Mouse (Mus musculus): ENCODE measurements around the gene Zfc3h1. TPM values are rescaled to one million over a fixed set of nuclear protein-coding genes. Genes with fewer than 3 reads are reported as not detected.
A peak's percentile ranks its signal among the peaks of the same experiment; 100 is the strongest.

Zfc3h1 gene
- polyA plus RNA-seq, 1 experiment from 2014 or later: 5.0 TPM

DNA sequence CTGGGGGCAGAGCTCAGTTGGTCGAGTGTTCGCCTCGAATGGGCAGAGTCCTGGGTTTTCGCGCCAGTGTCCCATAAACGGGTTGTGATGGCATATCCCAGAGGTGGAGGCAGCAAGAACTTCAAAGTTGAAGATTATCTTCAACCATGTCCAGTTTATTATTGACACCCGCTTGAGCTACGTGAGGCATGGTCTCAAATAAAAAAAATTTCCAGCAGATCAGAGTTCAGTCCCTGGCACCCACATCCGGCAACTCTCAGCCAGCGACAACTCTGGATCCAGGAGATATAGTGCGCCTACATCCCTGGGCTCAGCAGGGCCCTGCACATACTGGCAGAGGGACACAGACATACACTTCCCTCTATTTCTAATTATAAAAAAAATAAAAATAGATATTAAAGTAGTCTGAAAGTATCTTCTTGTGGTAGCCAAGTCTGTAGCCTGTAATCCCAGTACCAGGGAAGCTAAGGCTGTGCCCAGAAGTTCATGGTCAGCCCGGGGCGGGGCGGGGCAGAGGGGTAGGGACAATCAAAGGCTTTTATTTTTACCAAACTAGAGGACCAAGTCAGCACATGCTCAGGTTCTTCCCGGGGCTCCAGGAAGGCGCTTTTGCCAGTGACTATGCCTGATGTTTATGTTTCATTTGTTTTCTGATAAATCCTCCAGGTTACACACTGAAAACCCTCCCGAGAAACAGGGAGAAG, 26.4 kb upstream of the Zfc3h1 start:
- Histone ChIP-seq H3K9me3 (ENCODE audit: low read length) (no peaks in the 10 kb centered on the region), H3K4me1 (ENCODE audit: insufficient read depth) (peaks cover 15% of the 10 kb centered on the region), H3K27ac (ENCODE audit: low read depth) (no peak overlapping the region), H3K9ac (replicated peaks) (no peak overlapping the region), H3K4me3 (ENCODE audit: low read depth, low read length) (no peak overlapping the region), H3K36me3 (replicated peaks; ENCODE audit: insufficient read depth, low read length) (no peaks in the 10 kb centered on the region; the same call in none of the 2 replicates), H3K4me2 (ENCODE audit: low read depth, low read length) (no peak overlapping the region), H3K27me3 (ENCODE audit: insufficient read depth, low read length) (no peaks in the 10 kb centered on the region)
- DNase-seq: no peak
- no peak for TF ChIP-seq CTCF (IDR thresholded peaks at IDR 0.05; ENCODE audit: low read depth)
- TF ChIP-seq EP300 (IDR thresholded peaks at IDR 0.05; ENCODE audit: low read depth): no peak
- no peak for ATAC-seq
- WGBS (ENCODE audit: insufficient replicate concordance): 88% methylated on average over 17 of the region's 17 CpGs

DNA sequence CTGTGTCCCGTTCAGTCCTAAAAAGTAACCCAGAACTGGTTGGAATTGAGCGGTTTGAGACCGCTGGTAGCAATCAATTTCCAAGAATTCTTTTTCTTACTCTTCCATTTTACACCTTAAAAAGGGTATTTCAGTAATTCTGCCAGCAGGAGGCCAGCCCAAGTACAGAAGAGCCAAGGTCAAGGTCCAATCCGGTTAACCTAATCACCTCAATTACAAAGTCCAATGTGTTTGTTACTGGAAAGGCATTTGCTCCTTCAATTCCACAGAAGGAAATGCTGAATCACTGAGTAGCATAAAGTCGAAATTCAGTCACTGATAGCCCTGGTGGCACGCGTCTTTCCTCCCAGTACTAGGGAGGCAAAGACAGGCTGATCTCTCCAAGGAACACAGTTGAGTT, 25.7 kb upstream of the Zfc3h1 start:
- Histone ChIP-seq H3K36me3 (replicated peaks; ENCODE audit: insufficient read depth, low read length) (no peaks in the 10 kb centered on the region; the same call in none of the 2 replicates), H3K9ac (replicated peaks) (no peak overlapping the region), H3K27me3 (ENCODE audit: insufficient read depth, low read length) (no peaks in the 10 kb centered on the region), H3K27ac (ENCODE audit: low read depth) (no peak overlapping the region), H3K4me3 (ENCODE audit: low read depth, low read length) (no peak overlapping the region), H3K4me2 (ENCODE audit: low read depth, low read length) (no peak overlapping the region), H3K4me1 (ENCODE audit: insufficient read depth) (peaks cover 16% of the 10 kb centered on the region), H3K9me3 (ENCODE audit: low read length) (no peaks in the 10 kb centered on the region)
- DNase-seq (no peak), ATAC-seq (no peak)
- WGBS (ENCODE audit: insufficient replicate concordance): 80% methylated on average over 7 of the region's 7 CpGs
- no peak for TF ChIP-seq EP300 (IDR thresholded peaks at IDR 0.05; ENCODE audit: low read depth)
- TF ChIP-seq CTCF (IDR thresholded peaks at IDR 0.05; ENCODE audit: low read depth): no peak; the same call in 1 of the 2 replicates

DNA sequence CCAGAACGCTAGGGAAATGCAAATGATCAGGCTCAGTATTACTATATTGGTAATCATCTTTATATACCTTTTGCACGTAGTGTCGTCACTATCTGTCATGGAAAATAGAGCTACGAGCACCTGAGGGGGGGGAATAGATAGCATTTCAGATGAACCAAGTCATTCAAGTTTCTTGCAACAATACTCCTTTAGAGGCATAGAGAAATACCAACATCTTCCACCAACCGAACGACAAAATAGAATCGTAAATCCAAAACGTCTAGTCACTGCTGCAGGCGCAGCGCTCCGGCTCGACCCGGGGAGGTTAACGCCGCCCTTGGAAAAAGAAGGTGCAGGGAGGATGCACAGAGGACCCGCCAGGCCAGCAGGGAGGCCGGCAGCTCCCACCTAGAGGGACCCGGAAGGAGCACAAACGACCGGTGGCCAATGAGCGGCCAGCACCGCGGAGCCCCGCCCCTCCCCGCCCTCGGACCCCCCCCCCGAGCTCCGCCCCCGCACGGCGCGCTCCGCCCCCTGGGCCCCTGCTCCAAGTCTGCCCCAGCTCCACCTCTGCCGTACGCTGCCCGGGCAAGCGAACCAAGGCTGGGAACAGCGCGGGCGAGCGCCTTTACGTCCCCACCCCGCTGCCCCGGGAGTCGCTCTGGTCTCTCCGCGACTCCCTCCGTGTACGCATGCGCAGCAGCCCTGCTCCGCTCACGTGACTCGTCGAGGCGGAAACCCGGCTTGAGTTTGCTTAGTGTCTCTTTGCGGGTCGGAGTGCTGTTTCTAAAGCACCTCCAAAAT, 22.7 kb upstream of the Zfc3h1 start, which contains the start of gene Tmem19:
Gene Tmem19 (minus strand): TSS at position 662 of the 783 bp plus-strand sequence.
- Histone ChIP-seq H3K9me3 (ENCODE audit: low read length) (no peaks in the 10 kb centered on the region), H3K27ac (ENCODE audit: low read depth) (peak within 1 kb of the TSS; percentile 92), H3K4me3 (ENCODE audit: low read depth, low read length) (peak within 1 kb of the TSS; percentile 60), H3K36me3 (replicated peaks; ENCODE audit: insufficient read depth, low read length) (no peaks in the 10 kb centered on the region; the same call in none of the 2 replicates), H3K4me1 (ENCODE audit: insufficient read depth) (peaks cover 16% of the 10 kb centered on the region), H3K9ac (replicated peaks) (peak within 1 kb of the TSS; percentile 76), H3K27me3 (ENCODE audit: insufficient read depth, low read length) (no peaks in the 10 kb centered on the region), H3K4me2 (ENCODE audit: low read depth, low read length) (peak within 1 kb of the TSS; percentile 84)
- under 1% methylated on average over 58 of the region's 58 CpGs for WGBS (ENCODE audit: insufficient replicate concordance)
- no peak for TF ChIP-seq EP300 (IDR thresholded peaks at IDR 0.05; ENCODE audit: low read depth)
- TF ChIP-seq CTCF (IDR thresholded peaks at IDR 0.05; ENCODE audit: low read depth): 0 out of 2 replicates have a peak, but pooled peaks have one; percentile 7
- DNase-seq (peak; percentile 98), ATAC-seq (peak; percentile 99)

DNA sequence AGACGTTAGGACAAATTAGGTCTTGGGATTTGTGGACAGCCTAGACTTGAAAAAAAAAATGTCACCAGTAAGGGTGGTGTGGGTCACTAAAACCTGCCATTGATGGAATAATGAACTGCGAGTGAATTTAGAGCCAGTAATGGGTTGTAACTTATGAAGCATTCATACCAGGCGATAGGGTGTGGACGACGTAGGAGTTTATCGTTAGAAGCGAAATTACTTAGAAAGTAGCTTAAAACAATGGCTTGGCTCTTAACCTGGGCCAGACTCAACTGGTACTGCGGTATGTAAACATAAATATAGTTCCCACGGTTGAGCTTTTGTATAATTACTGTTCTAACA, 22.2 kb upstream of the Zfc3h1 start:
- Histone ChIP-seq H3K4me2 (ENCODE audit: low read depth, low read length) (peak overlapping the region; percentile 84), H3K9me3 (ENCODE audit: low read length) (no peaks in the 10 kb centered on the region), H3K4me1 (ENCODE audit: insufficient read depth) (peaks cover 16% of the 10 kb centered on the region), H3K36me3 (replicated peaks; ENCODE audit: insufficient read depth, low read length) (no peaks in the 10 kb centered on the region; the same call in 1 of the 2 replicates), H3K27me3 (ENCODE audit: insufficient read depth, low read length) (no peaks in the 10 kb centered on the region), H3K4me3 (ENCODE audit: low read depth, low read length) (peak overlapping the region; percentile 60), H3K9ac (replicated peaks) (peak overlapping the region; percentile 76), H3K27ac (ENCODE audit: low read depth) (peak overlapping the region; percentile 92)
- ATAC-seq: peak; percentile 28
- 7% methylated on average over 9 of the region's 9 CpGs for WGBS (ENCODE audit: insufficient replicate concordance)
- no peak for TF ChIP-seq CTCF (IDR thresholded peaks at IDR 0.05; ENCODE audit: low read depth)
- no peak for TF ChIP-seq EP300 (IDR thresholded peaks at IDR 0.05; ENCODE audit: low read depth)
- DNase-seq: no peak

DNA sequence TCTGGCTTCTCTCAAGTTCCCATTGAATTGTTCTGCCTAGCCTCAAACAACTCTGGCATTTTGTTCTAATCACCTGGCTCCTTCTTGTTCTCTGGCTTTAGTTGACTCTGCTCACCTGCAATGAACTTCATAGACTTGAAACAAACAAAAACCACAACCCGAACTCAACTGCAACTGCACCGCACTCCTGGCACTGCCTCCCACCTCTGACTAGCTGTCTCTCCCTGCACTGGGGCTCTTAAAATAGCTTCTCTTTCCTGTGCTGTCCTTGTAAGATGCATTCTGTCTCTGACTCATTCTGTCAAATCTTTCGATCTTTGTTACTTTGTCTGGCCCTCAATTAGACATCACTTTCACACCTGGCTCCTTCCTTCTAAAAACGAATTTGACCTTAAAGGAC, 21.6 kb upstream of the Zfc3h1 start:
- H3K27me3 ChIP-seq (ENCODE audit: insufficient read depth, low read length): no peaks in the 10 kb centered on the region
- no peak for TF ChIP-seq CTCF (IDR thresholded peaks at IDR 0.05; ENCODE audit: low read depth)
- no peak for TF ChIP-seq EP300 (IDR thresholded peaks at IDR 0.05; ENCODE audit: low read depth)
- WGBS (ENCODE audit: insufficient replicate concordance): 67% methylated on average over 4 of the region's 4 CpGs
- H3K27ac ChIP-seq (ENCODE audit: low read depth): peak overlapping the region; percentile 92
- peak overlapping the region; percentile 76 for H3K9ac ChIP-seq (replicated peaks)
- peak overlapping the region; percentile 60 for H3K4me3 ChIP-seq (ENCODE audit: low read depth, low read length)
- H3K36me3 ChIP-seq (replicated peaks; ENCODE audit: insufficient read depth, low read length): no peaks in the 10 kb centered on the region; the same call in 1 of the 2 replicates
- DNase-seq (no peak), ATAC-seq (no peak)
- peak overlapping the region; percentile 84 for H3K4me2 ChIP-seq (ENCODE audit: low read depth, low read length)
- H3K4me1 ChIP-seq (ENCODE audit: insufficient read depth): peaks cover 16% of the 10 kb centered on the region
- H3K9me3 ChIP-seq (ENCODE audit: low read length): no peaks in the 10 kb centered on the region

DNA sequence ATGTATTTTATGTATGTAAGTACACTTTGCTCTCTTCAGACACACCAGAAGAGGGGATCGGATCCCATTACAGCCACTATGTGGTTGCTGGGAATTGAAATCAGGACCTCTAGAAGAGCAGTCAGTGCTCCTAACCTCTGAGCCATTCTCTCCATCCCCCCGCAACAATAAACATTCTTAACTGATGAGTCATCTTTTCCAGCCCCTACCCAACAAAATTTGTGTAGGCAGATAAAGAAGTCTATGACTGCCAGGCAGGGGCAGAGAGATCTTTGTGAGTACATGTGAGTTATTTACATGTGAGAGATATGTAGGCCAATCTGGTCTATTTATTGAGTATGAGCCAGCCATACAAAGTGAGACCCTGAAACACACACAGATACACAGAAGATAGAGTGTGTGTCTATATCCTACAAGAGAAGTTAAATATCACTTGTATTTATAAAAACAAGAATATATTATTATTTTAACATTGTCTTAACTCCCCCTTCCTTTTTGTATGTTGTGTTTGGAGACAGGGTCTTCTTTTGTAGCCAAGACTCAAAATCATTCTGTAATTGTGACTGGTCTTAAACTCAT, 3.2 kb upstream of the Zfc3h1 start:
- Histone ChIP-seq H3K4me2 (ENCODE audit: low read depth, low read length) (no peak overlapping the region), H3K9ac (replicated peaks) (no peak overlapping the region), H3K4me1 (ENCODE audit: insufficient read depth) (peaks cover 14% of the 10 kb centered on the region), H3K27me3 (ENCODE audit: insufficient read depth, low read length) (no peaks in the 10 kb centered on the region), H3K9me3 (ENCODE audit: low read length) (no peaks in the 10 kb centered on the region), H3K4me3 (ENCODE audit: low read depth, low read length) (no peak overlapping the region), H3K36me3 (replicated peaks; ENCODE audit: insufficient read depth, low read length) (no peaks in the 10 kb centered on the region), H3K27ac (ENCODE audit: low read depth) (no peak overlapping the region)
- DNase-seq (no peak), ATAC-seq (no peak)
- WGBS (ENCODE audit: insufficient replicate concordance): 74% methylated on average over 2 of the region's 2 CpGs
- no peak for TF ChIP-seq CTCF (IDR thresholded peaks at IDR 0.05; ENCODE audit: low read depth)

Measured in liver, postnatal 0 days (tissue).